Mouse (Mus musculus) liver, embryonic 16.5 days (tissue): ENCODE measurements around the gene Arvcf. TPM values are rescaled to one million over a fixed set of nuclear protein-coding genes. Genes with fewer than 3 reads are reported as not detected.
A peak's percentile ranks its signal among the peaks of the same experiment; 100 is the strongest.

Experiments used
- ATAC-seq: fragments of 200-750 bp; cut with Nextera tagmentation; 2 replicates; pipeline ENCODE4 v1.8.0; 2017; ENCODE audit warnings: low read depth, mild to moderate bottlenecking, moderate number of reproducible peaks, moderate library complexity
- H3K27ac ChIP-seq: fragments of 300-500 bp; sonication (generic); 2 replicates; pipeline ENCODE4 v1.5.1; 2014; ENCODE audit warnings: mild to moderate bottlenecking, low read length
- H3K27me3 ChIP-seq: fragments of 300-500 bp; sonication (generic); 2 replicates; pipeline ENCODE4 v1.6.1; 2014; ENCODE audit warnings: low read depth, low read length, mixed read lengths; ENCODE audit not compliant: control insufficient read depth, insufficient read depth
- H3K36me3 ChIP-seq: fragments of 300-500 bp; sonication (generic); 2 replicates; pipeline ENCODE4 v1.6.1; 2014; ENCODE audit warnings: mild to moderate bottlenecking; ENCODE audit not compliant: control insufficient read depth, insufficient read depth
- H3K4me1 ChIP-seq: fragments of 300-500 bp; sonication (generic); 2 replicates; pipeline ENCODE4 v1.6.1; 2014; ENCODE audit warnings: low read depth, low read length, mixed read lengths; ENCODE audit not compliant: control insufficient read depth
- H3K4me2 ChIP-seq: fragments of 300-500 bp; sonication (generic); 2 replicates; pipeline ENCODE4 v1.6.1; 2014; ENCODE audit warnings: low read depth, low read length, mixed read lengths
- H3K4me3 ChIP-seq: fragments of 300-500 bp; sonication (generic); 2 replicates; pipeline ENCODE4 v1.5.1; 2014; ENCODE audit warnings: low read depth, mild to moderate bottlenecking, low read length
- H3K9ac ChIP-seq: fragments of 300-500 bp; sonication (generic); 2 replicates; pipeline ENCODE4 v1.6.1; 2014; ENCODE audit warnings: low read depth, low read length
- H3K9me3 ChIP-seq: fragments of 300-500 bp; sonication (generic); replicated peaks from 2 replicates; pipeline ENCODE4 v1.6.1; 2016; ENCODE audit warnings: low read length; ENCODE audit not compliant: control insufficient read depth
- WGBS: fragments of 180-500 bp; shearing (Covaris S2); extraction: QIAGEN DNeasy Blood & Tissue Kit; methylation state at CpG from one replicate; pipeline ENCODE4 v1.1.7; 2014; ENCODE audit not compliant: insufficient replicate concordance; 5-methylcytosine and 5-hydroxymethylcytosine counted together
- polyA plus RNA-seq: library from polyadenylated mRNA; unstranded; fragments of >200 nt; fragmentation: Nextera tagmentation; extraction: Ambion mirVana; gene quantifications from 2 replicates; pipeline ENCODE4 v1.2.1, GENCODE M21; 2015

Arvcf gene
- polyA plus RNA-seq, 1 experiment from 2014 or later: 8.6 TPM

DNA sequence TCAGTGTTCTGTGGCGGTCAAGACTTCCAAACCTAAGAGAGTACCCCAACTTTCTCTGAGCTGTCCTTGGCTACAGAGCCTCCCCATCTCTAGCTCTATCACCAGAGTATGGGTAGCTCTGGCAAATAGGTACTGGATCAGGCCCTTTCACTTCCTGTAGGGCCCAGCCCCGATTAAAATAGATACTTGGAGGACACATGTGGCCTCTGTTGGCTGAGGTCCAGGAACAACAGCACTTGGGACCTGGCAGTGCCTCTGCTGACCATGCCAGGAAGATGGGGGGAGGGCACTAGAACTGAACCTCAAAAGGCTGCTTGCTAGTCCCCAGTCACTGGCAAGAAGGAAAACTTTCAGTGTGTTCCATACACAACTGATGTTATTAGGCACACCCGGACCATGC lies 14.0 kb upstream of the Arvcf start:
- WGBS: 79% methylated on average over 3 of the region's 3 CpGs
- no peak for ATAC-seq
- H3K9ac ChIP-seq: no peak overlapping the region
- no peaks in the 10 kb centered on the region for H3K9me3 ChIP-seq
- no peaks in the 10 kb centered on the region for H3K27me3 ChIP-seq
- H3K4me3 ChIP-seq: no peak overlapping the region
- peaks cover 12% of the 10 kb centered on the region for H3K36me3 ChIP-seq
- no peak overlapping the region for H3K27ac ChIP-seq
- H3K4me2 ChIP-seq: no peak overlapping the region
- no peaks in the 10 kb centered on the region for H3K4me1 ChIP-seq

DNA sequence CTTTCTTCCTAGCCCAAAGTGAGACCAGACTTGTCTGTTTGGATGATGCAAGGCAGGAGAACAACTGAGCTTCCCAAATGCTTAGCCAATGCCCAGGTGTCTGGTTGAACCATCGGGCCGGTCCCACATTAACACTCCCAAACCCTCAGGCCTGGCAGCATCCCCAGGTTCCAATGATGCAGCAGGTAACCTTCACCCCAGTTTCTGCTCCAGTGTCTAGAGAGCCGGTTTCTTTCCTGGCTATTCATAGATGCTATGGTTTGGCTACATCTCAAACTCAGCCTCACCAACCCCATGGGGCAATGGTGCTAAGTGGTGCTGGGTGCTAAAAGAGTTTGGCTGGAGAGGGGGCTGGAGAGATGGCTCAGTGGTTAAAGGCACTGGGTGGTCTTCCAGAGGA lies 12.0 kb upstream of the Arvcf start:
- Histone ChIP-seq H3K4me1 (peaks cover 12% of the 10 kb centered on the region), H3K9ac (no peak overlapping the region), H3K9me3 (no peaks in the 10 kb centered on the region), H3K27ac (no peak overlapping the region), H3K27me3 (no peaks in the 10 kb centered on the region), H3K36me3 (peaks cover 12% of the 10 kb centered on the region), H3K4me3 (no peak overlapping the region), H3K4me2 (no peak overlapping the region)
- ATAC-seq: no peak
- WGBS: 87% methylated on average over 3 of the region's 3 CpGs

DNA sequence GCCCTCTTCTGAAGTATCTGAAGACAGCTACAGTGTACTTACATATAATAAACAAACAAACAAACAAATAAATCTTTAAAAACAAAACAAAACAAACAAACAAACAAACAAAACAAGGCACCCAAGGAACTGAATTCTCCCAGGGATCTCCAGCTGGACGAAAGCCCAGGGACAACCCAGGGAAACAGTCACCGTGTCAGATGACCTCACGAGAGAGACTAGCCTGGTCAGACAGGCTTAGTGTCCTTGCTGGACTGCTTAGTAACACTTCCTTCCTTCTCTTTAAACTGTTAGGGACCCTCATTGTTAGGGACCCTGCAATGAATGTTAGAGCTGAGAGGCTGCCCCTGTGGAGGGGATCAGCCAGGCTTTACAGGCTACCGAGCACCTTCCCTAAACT lies 10.7 kb upstream of the Arvcf start:
- Histone ChIP-seq H3K9me3 (no peaks in the 10 kb centered on the region), H3K27ac (no peak overlapping the region), H3K27me3 (no peaks in the 10 kb centered on the region), H3K9ac (no peak overlapping the region), H3K4me3 (no peak overlapping the region), H3K4me1 (peaks cover 24% of the 10 kb centered on the region), H3K4me2 (no peak overlapping the region), H3K36me3 (peaks cover 12% of the 10 kb centered on the region)
- no peak for ATAC-seq
- 76% methylated on average over 4 of the region's 4 CpGs for WGBS

DNA sequence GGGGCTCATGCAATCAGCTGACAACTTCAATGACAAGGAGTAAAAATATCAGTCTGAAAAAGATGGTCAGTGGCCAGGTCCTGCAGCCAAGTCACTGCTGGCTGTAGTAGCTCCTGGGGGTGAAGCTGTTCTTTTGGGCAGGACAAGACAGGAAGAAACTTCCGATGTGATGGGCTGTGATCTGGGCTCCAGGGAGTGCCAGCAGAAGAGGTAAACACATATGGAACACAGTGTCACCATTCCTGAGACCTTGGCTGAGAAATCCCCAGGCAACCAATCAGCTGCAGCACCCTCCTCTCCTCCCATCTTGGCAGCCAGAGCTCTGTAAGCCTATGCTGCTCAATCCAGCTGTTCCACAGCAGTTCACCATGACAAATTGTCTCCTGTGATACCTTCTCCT lies 8.1 kb upstream of the Arvcf start:
- ATAC-seq: no peak
- H3K9me3 ChIP-seq: no peaks in the 10 kb centered on the region
- no peak overlapping the region for H3K4me3 ChIP-seq
- H3K36me3 ChIP-seq: peaks cover 5% of the 10 kb centered on the region; the same call in 1 of the 2 replicates
- peaks cover 42% of the 10 kb centered on the region for H3K4me1 ChIP-seq
- 71% methylated on average over 1 of the region's 1 CpGs for WGBS
- 0 out of 2 replicates have a peak overlapping the region, but pooled peaks have one; percentile 33 for H3K27ac ChIP-seq
- H3K4me2 ChIP-seq: no peak overlapping the region
- no peaks in the 10 kb centered on the region for H3K27me3 ChIP-seq
- no peak overlapping the region for H3K9ac ChIP-seq

DNA sequence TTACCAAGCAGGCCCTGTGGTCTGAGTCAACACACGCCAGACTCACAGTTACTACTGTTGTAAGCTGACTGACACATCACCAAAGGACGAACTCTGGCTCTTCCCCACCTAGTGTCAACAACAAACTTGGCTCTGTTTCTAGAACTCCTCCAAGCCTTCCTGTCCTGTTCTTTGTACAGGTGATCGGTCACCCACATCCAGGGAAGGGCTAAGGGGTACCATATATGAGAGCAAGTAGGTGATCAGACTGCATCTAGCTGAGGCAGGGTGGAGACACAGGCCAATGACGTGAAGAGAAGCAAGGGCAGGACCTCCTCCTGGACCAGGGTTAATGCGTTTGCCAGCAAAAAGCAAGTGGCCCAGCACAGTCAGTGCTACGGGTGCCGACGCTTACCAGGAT lies 6.4 kb upstream of the Arvcf start:
- Histone ChIP-seq H3K27ac (peak overlapping the region; percentile 85), H3K9me3 (no peaks in the 10 kb centered on the region), H3K4me1 (peaks cover 44% of the 10 kb centered on the region), H3K27me3 (peaks cover 9% of the 10 kb centered on the region), H3K4me2 (peak overlapping the region; percentile 77), H3K4me3 (peak overlapping the region; percentile 81), H3K9ac (peak overlapping the region; percentile 83), H3K36me3 (peaks cover 5% of the 10 kb centered on the region; the same call in 1 of the 2 replicates)
- WGBS: 38% methylated on average over 8 of the region's 8 CpGs
- peak; percentile 25 for ATAC-seq

DNA sequence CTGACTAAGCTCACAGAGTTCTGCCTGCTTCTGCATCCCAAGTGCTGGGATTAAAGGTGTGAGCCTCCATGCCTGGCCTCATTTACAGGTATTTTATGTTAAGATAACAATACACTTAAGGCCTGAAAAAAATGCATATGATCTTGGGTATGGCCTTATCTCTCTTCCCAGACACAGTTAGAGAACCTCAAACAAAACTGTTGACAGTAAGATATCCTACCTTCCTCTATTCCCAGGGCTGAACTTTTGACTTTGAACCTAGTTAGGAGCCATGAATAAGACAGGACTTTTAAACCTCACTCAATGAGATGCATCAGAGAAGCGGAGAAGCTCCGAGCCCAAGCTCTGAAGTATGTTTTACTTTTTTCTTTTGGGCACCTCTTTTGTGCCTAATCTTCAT lies 5.9 kb upstream of the Arvcf start:
- Histone ChIP-seq H3K27ac (peak overlapping the region; percentile 85), H3K27me3 (peaks cover 13% of the 10 kb centered on the region), H3K4me3 (peak overlapping the region; percentile 81), H3K9me3 (no peaks in the 10 kb centered on the region), H3K36me3 (peaks cover 5% of the 10 kb centered on the region; the same call in 1 of the 2 replicates), H3K4me1 (peaks cover 44% of the 10 kb centered on the region), H3K9ac (peak overlapping the region; percentile 83), H3K4me2 (peak overlapping the region; percentile 77)
- 30% methylated on average over 2 of the region's 2 CpGs for WGBS
- peak; percentile 19; the same call in 1 of the 2 replicates for ATAC-seq

DNA sequence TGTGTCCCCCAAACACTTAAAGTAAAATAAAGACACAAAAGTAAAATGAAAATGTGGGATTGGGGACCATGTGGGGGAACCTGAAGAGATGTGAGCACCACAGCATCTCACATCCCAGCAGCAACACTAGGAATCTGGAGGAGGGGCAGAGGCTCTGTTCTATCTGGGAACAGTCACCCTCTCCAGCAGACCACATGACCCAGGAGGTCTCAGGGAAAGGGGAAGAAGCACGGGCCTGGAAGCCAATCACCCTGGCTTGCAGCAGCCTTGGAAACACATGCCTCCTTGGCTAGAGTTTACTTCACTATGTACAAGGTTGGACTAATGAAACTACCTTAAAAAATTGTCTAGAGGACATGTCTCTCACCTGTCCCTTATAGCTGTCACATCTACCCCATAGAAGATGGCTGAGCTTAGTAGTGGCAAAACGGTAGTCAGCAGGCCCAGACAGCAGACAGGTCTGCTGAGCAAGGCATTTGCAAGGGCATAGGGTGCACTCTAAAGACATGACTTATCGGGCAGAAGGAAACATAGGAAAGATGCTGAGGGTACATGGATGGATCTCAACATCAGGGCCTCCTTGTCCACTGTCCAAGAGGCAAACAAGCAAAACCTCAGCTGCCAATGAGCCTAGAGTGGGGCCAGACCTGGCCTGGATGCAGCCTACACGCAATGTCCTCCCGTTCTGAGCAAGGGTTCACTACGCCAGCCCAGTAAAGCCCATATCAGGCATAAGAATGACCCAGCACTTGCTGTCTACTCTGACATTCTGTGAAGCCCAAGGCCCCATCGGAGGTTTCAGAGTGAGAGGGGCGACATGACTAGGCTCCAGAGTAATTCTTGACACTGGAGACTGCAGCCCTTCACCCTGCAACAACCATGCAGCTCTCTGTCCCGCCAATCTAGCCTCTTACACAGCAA lies 5.1 kb upstream of the Arvcf start:
- peaks cover 5% of the 10 kb centered on the region; the same call in 1 of the 2 replicates for H3K36me3 ChIP-seq
- H3K9me3 ChIP-seq: no peaks in the 10 kb centered on the region
- peak overlapping the region; percentile 85 for H3K27ac ChIP-seq
- WGBS: 8% methylated on average over 9 of the region's 9 CpGs
- peaks cover 46% of the 10 kb centered on the region for H3K4me1 ChIP-seq
- peak overlapping the region; percentile 83 for H3K9ac ChIP-seq
- H3K4me3 ChIP-seq: peak overlapping the region; percentile 81
- H3K27me3 ChIP-seq: peaks cover 22% of the 10 kb centered on the region
- peak; percentile 8 for ATAC-seq
- H3K4me2 ChIP-seq: peak overlapping the region; percentile 77

DNA sequence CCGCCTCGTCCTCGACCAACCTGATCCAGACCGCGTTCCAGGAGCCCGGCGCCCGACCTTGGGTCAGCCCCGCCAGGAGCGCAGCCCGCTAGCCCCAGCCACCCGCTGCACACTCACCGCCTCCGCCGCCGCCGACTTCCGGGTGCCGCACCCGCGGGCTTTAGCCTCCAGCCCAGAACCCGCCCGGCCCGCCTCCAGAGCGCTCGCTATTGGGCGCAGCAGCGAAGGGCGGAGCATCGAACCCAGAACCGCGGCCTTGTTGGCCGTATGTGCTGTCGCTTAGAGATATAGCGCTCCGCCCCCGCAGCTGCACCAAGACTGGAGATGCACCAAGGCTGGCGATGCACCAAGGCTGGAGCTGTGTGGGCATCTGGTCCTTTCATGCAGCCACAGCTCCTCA lies 4.2 kb upstream of the Arvcf start:
- Histone ChIP-seq H3K4me3 (peak overlapping the region; percentile 81), H3K36me3 (no peaks in the 10 kb centered on the region), H3K9me3 (no peaks in the 10 kb centered on the region), H3K9ac (peak overlapping the region; percentile 83), H3K27ac (peak overlapping the region; percentile 85), H3K4me2 (peak overlapping the region; percentile 77), H3K27me3 (peaks cover 30% of the 10 kb centered on the region), H3K4me1 (peaks cover 50% of the 10 kb centered on the region)
- peak; percentile 88 for ATAC-seq
- WGBS: under 1% methylated on average over 37 of the region's 38 CpGs

DNA sequence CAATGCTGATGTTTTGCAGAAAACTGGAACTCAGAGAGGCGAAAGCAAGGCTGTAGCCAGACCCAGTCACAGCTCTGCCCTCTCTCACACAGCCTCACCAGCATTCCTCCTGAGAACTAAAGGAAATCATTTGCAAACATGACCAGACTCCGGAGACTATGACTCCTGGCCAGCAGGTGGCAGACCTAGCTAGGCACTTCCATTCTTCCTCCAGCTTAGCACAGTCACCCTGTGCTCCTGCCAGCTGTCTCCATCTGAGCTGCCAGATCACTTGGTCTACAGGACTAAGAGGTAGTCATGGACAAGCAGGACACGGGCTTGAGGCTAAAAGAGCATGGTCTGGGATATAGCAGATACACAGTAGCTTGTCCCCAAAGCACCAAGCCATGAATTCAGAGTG lies 2.7 kb upstream of the Arvcf start:
- ATAC-seq: no peak

More for the DNA sequence above, 2.7 kb upstream of the Arvcf start:
- Histone ChIP-seq H3K4me1 (peaks cover 42% of the 10 kb centered on the region), H3K4me3 (no peak overlapping the region), H3K4me2 (no peak overlapping the region), H3K36me3 (no peaks in the 10 kb centered on the region), H3K27me3 (peaks cover 45% of the 10 kb centered on the region), H3K9ac (no peak overlapping the region), H3K9me3 (no peaks in the 10 kb centered on the region), H3K27ac (no peak overlapping the region)
- 1% methylated on average over 3 of the region's 3 CpGs for WGBS
